Mouse (Mus musculus): ENCODE measurements around the gene Sfmbt2. TPM values are rescaled to one million over a fixed set of nuclear protein-coding genes. Genes with fewer than 3 reads are reported as not detected.

Sfmbt2 gene
- polyA plus RNA-seq, 1 experiment: 1.4 TPM

- Histone ChIP-seq H3K4me1 (ENCODE audit: control insufficient read depth, insufficient read depth, low read length) (no peaks in the 10 kb centered on the region), H3K4me3 (ENCODE audit: insufficient read depth, low read length) (no peak overlapping the region), H3K27ac (ENCODE audit: insufficient read depth, low read length) (no peak overlapping the region)
- TF ChIP-seq POLR2A (IDR thresholded peaks at IDR 0.05; ENCODE audit: extremely low read depth, insufficient read depth, low read length) (no peak), CTCF (IDR thresholded peaks at IDR 0.05; ENCODE audit: extremely low read depth, insufficient read depth, low read length) (no peak)
Observed at GRCm38 (mm10) chr2:10371459-10371817, 1.1 kb downstream of the Sfmbt2 start.

DNA sequence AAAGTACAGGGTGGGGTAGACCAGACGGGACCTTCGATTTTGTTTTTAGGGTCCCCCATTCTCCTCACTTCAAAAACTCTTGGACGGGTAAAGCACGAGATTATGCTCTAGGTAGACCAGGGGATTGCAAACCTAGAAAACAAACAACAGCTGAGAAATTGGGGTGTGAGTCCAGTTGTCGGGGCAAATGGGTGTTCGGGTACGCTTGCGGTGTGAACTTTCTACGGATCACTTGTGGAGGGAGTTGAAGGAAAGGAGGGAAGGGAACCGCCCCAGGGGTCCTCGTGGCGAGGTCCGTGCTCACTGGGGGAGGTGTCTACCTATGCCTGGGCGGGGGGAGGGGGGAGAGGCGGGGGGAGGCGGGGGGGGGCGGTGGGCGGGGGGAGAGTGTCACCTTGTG lies 1.6 kb downstream of the Sfmbt2 start:
- no peak for TF ChIP-seq POLR2A (IDR thresholded peaks at IDR 0.05; ENCODE audit: extremely low read depth, insufficient read depth, low read length)
- TF ChIP-seq CTCF (IDR thresholded peaks at IDR 0.05; ENCODE audit: extremely low read depth, insufficient read depth, low read length): no peak
- peak overlapping the region; percentile 41; the same call in 1 of the 2 replicates for H3K4me3 ChIP-seq (ENCODE audit: insufficient read depth, low read length)
- H3K4me1 ChIP-seq (ENCODE audit: control insufficient read depth, insufficient read depth, low read length): no peaks in the 10 kb centered on the region
- no peak overlapping the region for H3K27ac ChIP-seq (ENCODE audit: insufficient read depth, low read length)

DNA sequence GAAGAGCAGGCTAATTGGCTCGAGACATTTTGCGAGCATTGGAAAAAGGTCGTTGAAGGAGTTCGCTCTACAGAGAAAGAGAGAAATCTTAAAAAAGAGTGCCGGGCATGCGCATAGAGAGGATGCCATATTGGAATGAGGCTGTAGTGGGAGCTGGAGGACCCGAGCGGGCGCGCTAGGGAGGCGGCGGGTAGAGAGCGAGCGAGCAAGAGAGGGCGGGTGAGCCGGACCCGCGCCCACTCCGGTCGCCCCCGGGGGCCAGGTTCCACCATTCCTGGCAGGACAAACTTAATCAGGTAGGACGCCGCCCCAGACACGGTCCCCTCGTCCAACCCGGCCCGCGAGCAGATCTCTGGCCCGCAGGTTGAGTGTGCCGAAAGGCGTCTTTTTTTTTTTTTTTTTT lies 2.0 kb downstream of the Sfmbt2 start:
- no peaks in the 10 kb centered on the region for H3K4me1 ChIP-seq (ENCODE audit: control insufficient read depth, insufficient read depth, low read length)
- no peak overlapping the region for H3K27ac ChIP-seq (ENCODE audit: insufficient read depth, low read length)
- peak overlapping the region; percentile 41 for H3K4me3 ChIP-seq (ENCODE audit: insufficient read depth, low read length)
- no peak for TF ChIP-seq CTCF (IDR thresholded peaks at IDR 0.05; ENCODE audit: extremely low read depth, insufficient read depth, low read length)
- TF ChIP-seq POLR2A (IDR thresholded peaks at IDR 0.05; ENCODE audit: extremely low read depth, insufficient read depth, low read length): no peak

GRCm38 (mm10) chr2:10372776-10373507 lies 2.6 kb downstream of the Sfmbt2 start:
- H3K27ac ChIP-seq (ENCODE audit: insufficient read depth, low read length): no peak overlapping the region

GRCm38 (mm10) chr2:10373508-10374206 lies 3.3 kb downstream of the Sfmbt2 start:
- no peak overlapping the region for H3K27ac ChIP-seq (ENCODE audit: insufficient read depth, low read length)
- TF ChIP-seq CTCF (IDR thresholded peaks at IDR 0.05; ENCODE audit: extremely low read depth, insufficient read depth, low read length) (no peak), POLR2A (IDR thresholded peaks at IDR 0.05; ENCODE audit: extremely low read depth, insufficient read depth, low read length) (no peak)

More at GRCm38 (mm10) chr2:10372776-10373507, 2.6 kb downstream of the Sfmbt2 start:
- TF ChIP-seq POLR2A (IDR thresholded peaks at IDR 0.05; ENCODE audit: extremely low read depth, insufficient read depth, low read length): no peak
- TF ChIP-seq CTCF (IDR thresholded peaks at IDR 0.05; ENCODE audit: extremely low read depth, insufficient read depth, low read length): no peak
- peak overlapping the region; percentile 41 for H3K4me3 ChIP-seq (ENCODE audit: insufficient read depth, low read length)
- H3K4me1 ChIP-seq (ENCODE audit: control insufficient read depth, insufficient read depth, low read length): no peaks in the 10 kb centered on the region

DNA sequence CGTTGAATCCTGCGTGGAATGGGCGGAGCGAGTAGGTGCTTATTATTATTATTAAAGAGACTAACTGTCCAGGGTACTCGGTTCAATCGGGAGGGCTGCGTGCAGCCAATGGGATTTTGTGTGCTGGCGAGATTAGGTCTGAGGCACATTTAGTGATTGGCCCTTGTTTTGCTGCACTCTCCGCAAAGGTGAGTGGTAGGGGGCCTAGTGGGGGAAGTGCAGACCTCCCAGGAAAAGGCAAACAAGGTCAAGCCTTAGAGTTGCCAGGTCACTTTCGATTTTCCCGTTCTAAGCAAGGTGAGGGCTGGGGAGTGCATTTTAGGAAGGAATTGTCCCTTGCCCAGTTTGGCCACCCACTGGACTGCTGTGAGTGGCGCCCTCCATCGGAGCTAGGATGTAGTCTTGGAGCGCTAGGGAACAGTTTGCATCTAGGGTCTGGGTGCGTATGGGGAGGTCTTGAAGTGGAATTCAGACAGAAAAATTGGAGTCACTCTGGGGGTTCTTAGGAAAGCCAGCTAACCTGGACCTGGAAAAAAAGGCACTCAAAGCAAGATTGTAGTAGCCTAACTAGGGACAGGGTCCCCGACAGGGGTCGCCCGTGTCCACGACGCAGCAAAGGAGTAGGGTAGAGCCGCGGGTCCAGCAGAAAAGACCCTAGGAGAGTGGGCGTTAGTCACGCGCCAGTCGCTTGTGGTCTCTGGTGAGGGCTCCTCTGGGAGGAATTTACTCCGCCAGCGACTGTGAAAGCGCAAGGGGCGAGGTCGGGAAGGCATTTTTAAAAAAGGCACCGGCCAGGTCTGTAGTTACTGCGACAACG lies 4.1 kb downstream of the Sfmbt2 start:
- TF ChIP-seq CTCF (IDR thresholded peaks at IDR 0.05; ENCODE audit: extremely low read depth, insufficient read depth, low read length): peak; percentile 13; the same call in 1 of the 2 replicates
- no peak for TF ChIP-seq POLR2A (IDR thresholded peaks at IDR 0.05; ENCODE audit: extremely low read depth, insufficient read depth, low read length)
- Histone ChIP-seq H3K27ac (ENCODE audit: insufficient read depth, low read length) (no peak overlapping the region), H3K4me3 (ENCODE audit: insufficient read depth, low read length) (peak overlapping the region; percentile 41), H3K4me1 (ENCODE audit: control insufficient read depth, insufficient read depth, low read length) (no peaks in the 10 kb centered on the region)

More at GRCm38 (mm10) chr2:10373508-10374206, 3.3 kb downstream of the Sfmbt2 start:
- Histone ChIP-seq H3K4me3 (ENCODE audit: insufficient read depth, low read length) (peak overlapping the region; percentile 41), H3K4me1 (ENCODE audit: control insufficient read depth, insufficient read depth, low read length) (no peaks in the 10 kb centered on the region)

- Histone ChIP-seq H3K4me3 (ENCODE audit: insufficient read depth, low read length) (peak overlapping the region; percentile 41), H3K4me1 (ENCODE audit: control insufficient read depth, insufficient read depth, low read length) (no peaks in the 10 kb centered on the region), H3K27ac (ENCODE audit: insufficient read depth, low read length) (no peak overlapping the region)
- no peak for TF ChIP-seq POLR2A (IDR thresholded peaks at IDR 0.05; ENCODE audit: extremely low read depth, insufficient read depth, low read length)
- TF ChIP-seq CTCF (IDR thresholded peaks at IDR 0.05; ENCODE audit: extremely low read depth, insufficient read depth, low read length): no peak
Observed at GRCm38 (mm10) chr2:10375024-10375372, 4.7 kb downstream of the Sfmbt2 start.

GRCm38 (mm10) chr2:10389988-10390387 lies 19.7 kb downstream of the Sfmbt2 start:
- Histone ChIP-seq H3K27ac (ENCODE audit: insufficient read depth, low read length) (no peak overlapping the region), H3K4me1 (ENCODE audit: control insufficient read depth, insufficient read depth, low read length) (no peaks in the 10 kb centered on the region), H3K4me3 (ENCODE audit: insufficient read depth, low read length) (no peak overlapping the region)
- TF ChIP-seq POLR2A (IDR thresholded peaks at IDR 0.05; ENCODE audit: extremely low read depth, insufficient read depth, low read length) (no peak), CTCF (IDR thresholded peaks at IDR 0.05; ENCODE audit: extremely low read depth, insufficient read depth, low read length) (no peak)

DNA sequence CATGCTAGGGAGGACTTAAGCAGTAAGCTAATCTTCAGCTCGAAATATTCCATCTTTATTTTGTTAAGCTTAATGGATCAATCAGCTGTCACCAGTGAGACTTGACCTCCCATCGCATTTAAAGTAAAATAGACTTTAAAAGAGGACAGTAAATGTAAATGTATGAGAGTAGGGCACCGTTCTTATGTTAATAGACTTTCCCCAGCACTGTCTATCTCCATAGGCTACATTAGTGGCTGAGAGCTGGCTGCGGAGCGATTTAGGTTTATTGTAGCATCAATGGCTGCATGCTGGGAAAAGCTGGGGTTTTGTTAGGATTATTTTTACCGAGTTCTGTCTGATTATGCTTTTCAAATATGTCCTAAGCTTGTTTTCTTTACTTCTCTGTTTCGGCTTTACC lies 20.5 kb downstream of the Sfmbt2 start:
- no peak for TF ChIP-seq CTCF (IDR thresholded peaks at IDR 0.05; ENCODE audit: extremely low read depth, insufficient read depth, low read length)
- TF ChIP-seq POLR2A (IDR thresholded peaks at IDR 0.05; ENCODE audit: extremely low read depth, insufficient read depth, low read length): no peak
- Histone ChIP-seq H3K4me3 (ENCODE audit: insufficient read depth, low read length) (no peak overlapping the region), H3K4me1 (ENCODE audit: control insufficient read depth, insufficient read depth, low read length) (no peaks in the 10 kb centered on the region), H3K27ac (ENCODE audit: insufficient read depth, low read length) (no peak overlapping the region)

Data from cortical plate, adult 2 months (tissue).